Mouse (Mus musculus): Measurements from ENCODE around the gene Ppp1r15a. TPM values are rescaled to one million over a fixed set of nuclear protein-coding genes. Genes with fewer than 3 reads are reported as not detected.
"Not testable (repeated sequence)": the region's sequence is repeated elsewhere in the genome, so short reads cannot be mapped to it uniquely, and the experiment has no call there.

The Ppp1r15a gene
- polyA plus RNA-seq, 1 experiment, result 119 TPM

DNA sequence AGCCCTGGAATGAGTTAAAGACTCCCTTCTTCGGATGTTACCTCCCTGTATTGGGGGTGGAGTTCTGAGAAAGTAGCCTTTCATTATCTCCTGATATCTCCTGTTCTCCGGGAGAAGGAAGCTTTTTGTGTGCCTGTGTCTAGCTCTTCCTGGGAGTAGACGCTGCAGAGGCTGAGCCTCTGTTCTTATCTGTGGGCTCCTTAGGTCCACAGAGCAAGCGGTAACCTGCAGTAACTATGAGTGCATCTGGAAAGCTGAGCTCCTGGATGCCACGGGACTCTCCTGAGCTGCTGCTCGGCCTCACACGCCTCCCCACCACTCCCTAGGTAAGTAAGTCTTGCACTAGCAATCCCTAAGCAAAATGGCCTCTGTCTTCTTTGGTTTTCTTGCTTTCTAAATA, 39.9 kb downstream of the Ppp1r15a start:
- no peak overlapping the region for H3K27ac ChIP-seq (ENCODE audit: insufficient read depth, low read length)
- WGBS, result 85% methylated on average over 7 of the region's 7 CpGs
- DNase-seq (ENCODE audit: low read depth in 1 of 2, low spot score in 2 of 2), result no peak
- TF ChIP-seq POLR2A (IDR thresholded peaks at IDR 0.05; ENCODE audit: low read depth, low read length) (no peak), CTCF (IDR thresholded peaks at IDR 0.05; ENCODE audit: extremely low read depth, insufficient read depth, insufficient read length, insufficient replicate concordance) (no peak)
- no peaks in the 10 kb centered on the region for H3K36me3 ChIP-seq (ENCODE audit: control insufficient read depth, insufficient read depth, low read length)
- H3K4me3 ChIP-seq (ENCODE audit: extremely low read depth, insufficient read depth, insufficient read length), result no peak overlapping the region
- no peaks in the 10 kb centered on the region for H3K27me3 ChIP-seq (ENCODE audit: control insufficient read depth, insufficient read depth, low read length)
- no peaks in the 10 kb centered on the region for H3K4me1 ChIP-seq (ENCODE audit: control insufficient read depth, insufficient read depth, insufficient read length)

DNA sequence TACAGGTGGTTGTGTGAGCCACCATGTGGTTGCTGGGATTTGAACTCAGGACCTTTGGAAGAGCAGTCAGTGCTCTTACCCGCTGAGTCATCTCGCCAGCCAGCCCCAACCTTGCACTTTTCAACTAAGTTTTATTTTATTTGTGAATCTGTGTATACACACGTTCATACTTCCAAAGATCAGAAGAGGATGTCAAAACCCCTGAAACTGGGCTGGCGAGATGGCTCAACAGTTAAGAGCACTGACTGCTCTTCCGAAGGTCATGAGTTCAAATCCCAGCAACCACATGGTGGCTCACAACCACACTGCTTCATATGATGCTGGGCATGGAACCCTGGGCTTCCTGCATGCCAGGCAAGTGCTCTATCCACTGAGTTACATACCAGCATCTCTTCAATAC, 41.1 kb downstream of the Ppp1r15a start:
- 90% methylated on average over 5 of the region's 5 CpGs for WGBS
- DNase-seq (ENCODE audit: low read depth in 1 of 2, low spot score in 2 of 2); H3K4me3 ChIP-seq (ENCODE audit: extremely low read depth, insufficient read depth, insufficient read length); H3K36me3 ChIP-seq (ENCODE audit: control insufficient read depth, insufficient read depth, low read length); H3K27me3 ChIP-seq (ENCODE audit: control insufficient read depth, insufficient read depth, low read length); H3K27ac ChIP-seq (ENCODE audit: insufficient read depth, low read length); H3K4me1 ChIP-seq (ENCODE audit: control insufficient read depth, insufficient read depth, insufficient read length): not testable (repeated sequence)

DNA sequence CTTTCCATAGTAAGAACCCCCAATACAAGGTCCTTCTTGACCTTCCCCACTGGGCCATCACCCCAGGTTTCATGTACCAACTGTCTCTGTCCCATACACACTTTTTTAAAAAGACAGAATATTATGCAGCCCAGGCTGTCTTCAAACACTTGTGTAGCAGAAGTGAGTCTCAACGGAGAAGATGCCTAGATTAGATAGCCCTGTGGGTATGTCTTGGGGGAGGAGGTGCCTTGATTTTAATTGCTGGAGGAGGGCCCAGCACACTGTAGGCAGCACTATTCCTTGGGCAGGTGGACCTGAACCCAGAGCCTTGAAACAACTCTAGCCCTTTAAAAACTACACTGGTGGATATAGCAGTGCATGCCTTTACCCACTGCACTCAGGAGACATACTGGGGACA, 43.9 kb downstream of the Ppp1r15a start:
- Histone ChIP-seq H3K4me3 (ENCODE audit: extremely low read depth, insufficient read depth, insufficient read length) (no peak overlapping the region), H3K27ac (ENCODE audit: insufficient read depth, low read length) (no peak overlapping the region), H3K36me3 (ENCODE audit: control insufficient read depth, insufficient read depth, low read length) (no peaks in the 10 kb centered on the region), H3K4me1 (ENCODE audit: control insufficient read depth, insufficient read depth, insufficient read length) (no peaks in the 10 kb centered on the region), H3K27me3 (ENCODE audit: control insufficient read depth, insufficient read depth, low read length) (no peaks in the 10 kb centered on the region)
- TF ChIP-seq POLR2A (IDR thresholded peaks at IDR 0.05; ENCODE audit: low read depth, low read length) (no peak), CTCF (IDR thresholded peaks at IDR 0.05; ENCODE audit: extremely low read depth, insufficient read depth, insufficient read length, insufficient replicate concordance) (no peak)
- DNase-seq (ENCODE audit: low read depth in 1 of 2, low spot score in 2 of 2), result no peak
- 65% methylated on average over 1 of the region's 1 CpGs for WGBS

DNA sequence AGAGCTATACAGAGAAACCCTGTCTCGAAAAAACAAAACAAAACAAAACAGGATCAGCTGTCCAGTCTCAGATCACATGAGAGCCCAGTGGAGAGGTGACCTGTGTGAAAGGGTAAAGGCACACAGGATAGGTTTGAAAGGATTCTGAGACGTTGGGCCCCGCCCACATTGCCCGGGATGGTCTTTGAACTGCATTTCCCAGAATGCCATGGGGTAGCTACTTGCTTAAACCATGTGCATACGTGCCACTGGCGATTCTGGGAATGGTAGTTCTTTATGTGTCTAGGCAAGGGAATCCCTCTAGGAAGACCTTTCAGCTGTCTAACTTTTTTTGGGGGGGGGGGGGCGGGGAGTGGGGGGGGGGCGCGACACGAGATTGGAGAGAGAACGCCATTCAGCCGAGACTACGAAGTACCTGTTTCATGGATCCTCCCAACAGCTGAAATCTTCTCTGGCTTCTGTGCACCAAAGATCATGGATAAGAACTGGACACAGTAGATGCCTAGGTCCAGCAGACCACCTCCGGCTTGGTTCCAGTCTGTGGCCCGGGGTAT, 44.6 kb downstream of the Ppp1r15a start, which contains the start of gene Tulp2:
TSS of gene Tulp2 (plus strand) at position 504 of the 554 bp plus-strand sequence.
- DNase-seq (ENCODE audit: low read depth in 1 of 2, low spot score in 2 of 2), result peak in 1 of 2 experiments; percentile 46
- no peak within 1 kb of the TSS for H3K4me3 ChIP-seq (ENCODE audit: extremely low read depth, insufficient read depth, insufficient read length)
- no peaks in the 10 kb centered on the region for H3K4me1 ChIP-seq (ENCODE audit: control insufficient read depth, insufficient read depth, insufficient read length)

DNA sequence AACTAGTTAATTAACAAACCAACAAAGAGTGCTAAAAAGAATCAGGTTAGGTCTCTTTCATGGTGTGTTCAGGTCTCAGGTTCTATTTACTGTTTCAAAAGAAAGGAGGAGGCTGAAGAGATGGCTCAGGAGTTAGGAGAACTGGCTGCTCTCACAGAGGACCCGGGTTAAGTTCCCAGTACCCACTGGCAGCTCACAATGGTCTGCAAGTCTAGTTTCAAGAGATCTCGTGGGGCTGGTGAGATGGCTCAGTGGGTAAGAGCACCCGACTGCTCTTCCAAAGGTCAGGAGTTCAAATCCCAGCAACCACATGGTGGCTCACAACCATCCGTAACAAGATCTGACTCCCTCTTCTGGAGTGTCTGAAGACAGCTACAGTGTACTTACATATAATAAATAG, 45.8 kb downstream of the Ppp1r15a start:
- DNase-seq (ENCODE audit: low read depth in 1 of 2, low spot score in 2 of 2); H3K27me3 ChIP-seq (ENCODE audit: control insufficient read depth, insufficient read depth, low read length); H3K27ac ChIP-seq (ENCODE audit: insufficient read depth, low read length); H3K4me3 ChIP-seq (ENCODE audit: extremely low read depth, insufficient read depth, insufficient read length); H3K4me1 ChIP-seq (ENCODE audit: control insufficient read depth, insufficient read depth, insufficient read length); H3K36me3 ChIP-seq (ENCODE audit: control insufficient read depth, insufficient read depth, low read length): not testable (repeated sequence)
- WGBS, result 82% methylated on average over 4 of the region's 4 CpGs

More for the DNA sequence above, 44.6 kb downstream of the Ppp1r15a start, which contains the start of gene Tulp2:
- no peaks in the 10 kb centered on the region for H3K27me3 ChIP-seq (ENCODE audit: control insufficient read depth, insufficient read depth, low read length)
- H3K36me3 ChIP-seq (ENCODE audit: control insufficient read depth, insufficient read depth, low read length), result no peaks in the 10 kb centered on the region
- no peak for TF ChIP-seq CTCF (IDR thresholded peaks at IDR 0.05; ENCODE audit: extremely low read depth, insufficient read depth, insufficient read length, insufficient replicate concordance)
- TF ChIP-seq POLR2A (IDR thresholded peaks at IDR 0.05; ENCODE audit: low read depth, low read length), result no peak
- WGBS, result 56% methylated on average over 14 of the region's 15 CpGs
- no peak within 1 kb of the TSS for H3K27ac ChIP-seq (ENCODE audit: insufficient read depth, low read length)

- no peak for DNase-seq (ENCODE audit: low read depth in 1 of 2, low spot score in 2 of 2)
- TF ChIP-seq POLR2A (IDR thresholded peaks at IDR 0.05; ENCODE audit: low read depth, low read length), result no peak
- TF ChIP-seq CTCF (IDR thresholded peaks at IDR 0.05; ENCODE audit: extremely low read depth, insufficient read depth, insufficient read length, insufficient replicate concordance), result no peak
- WGBS, result 95% methylated on average over 7 of the region's 7 CpGs
Observed at GRCm38 (mm10) chr7:45478774-45479173, 47.3 kb downstream of the Ppp1r15a start.

GRCm38 (mm10) chr7:45477003-45477402, 49.1 kb downstream of the Ppp1r15a start:
- TF ChIP-seq POLR2A (IDR thresholded peaks at IDR 0.05; ENCODE audit: low read depth, low read length) (no peak), CTCF (IDR thresholded peaks at IDR 0.05; ENCODE audit: extremely low read depth, insufficient read depth, insufficient read length, insufficient replicate concordance) (peak; percentile 61; the same call in 1 of the 2 replicates)
- 3% methylated on average over 3 of the region's 3 CpGs for WGBS
- Histone ChIP-seq H3K36me3 (ENCODE audit: control insufficient read depth, insufficient read depth, low read length) (no peaks in the 10 kb centered on the region), H3K4me3 (ENCODE audit: extremely low read depth, insufficient read depth, insufficient read length) (no peak overlapping the region), H3K27ac (ENCODE audit: insufficient read depth, low read length) (no peak overlapping the region), H3K27me3 (ENCODE audit: control insufficient read depth, insufficient read depth, low read length) (no peaks in the 10 kb centered on the region), H3K4me1 (ENCODE audit: control insufficient read depth, insufficient read depth, insufficient read length) (no peaks in the 10 kb centered on the region)
- DNase-seq (ENCODE audit: low read depth in 1 of 2, low spot score in 2 of 2), result peak in 1 of 2 experiments; percentile 58

More at GRCm38 (mm10) chr7:45478774-45479173, 47.3 kb downstream of the Ppp1r15a start:
- no peak overlapping the region for H3K27ac ChIP-seq (ENCODE audit: insufficient read depth, low read length)
- no peaks in the 10 kb centered on the region for H3K4me1 ChIP-seq (ENCODE audit: control insufficient read depth, insufficient read depth, insufficient read length)
- no peak overlapping the region for H3K4me3 ChIP-seq (ENCODE audit: extremely low read depth, insufficient read depth, insufficient read length)
- H3K36me3 ChIP-seq (ENCODE audit: control insufficient read depth, insufficient read depth, low read length), result no peaks in the 10 kb centered on the region
- no peaks in the 10 kb centered on the region for H3K27me3 ChIP-seq (ENCODE audit: control insufficient read depth, insufficient read depth, low read length)
